Mouse (Mus musculus) liver, adult 2 months (tissue): Measurements from ENCODE around the gene Ifitm6. TPM values are rescaled to one million over a fixed set of nuclear protein-coding genes. Genes with fewer than 3 reads are reported as not detected.
A peak's percentile ranks its signal among the peaks of the same experiment; 100 is the strongest.

ENCODE experiments used
- DNase-seq: peaks from one replicate; pipeline ENCODE4 v3.0.0-alpha.2; 2011; ENCODE audit warnings: low read depth, low spot score; ENCODE audit errors: extremely low read depth
- H3K27ac ChIP-seq: fragments of 200-500 bp; replicated peaks from 2 replicates; pipeline ENCODE4 v1.5.1; 2012; ENCODE audit warnings: low read depth, mild to moderate bottlenecking, control low read depth, inconsistent platforms, low read length; ENCODE audit not compliant: insufficient read depth
- H3K27me3 ChIP-seq: fragments of 200-500 bp; 2 replicates; pipeline ENCODE4 v1.6.1; 2012; ENCODE audit warnings: mild to moderate bottlenecking, moderate library complexity, low read length, inconsistent platforms; ENCODE audit not compliant: control insufficient read depth, insufficient read depth
- H3K36me3 ChIP-seq: fragments of 200-500 bp; 2 replicates; pipeline ENCODE4 v1.6.1; 2012; ENCODE audit warnings: low read length, inconsistent platforms; ENCODE audit not compliant: control insufficient read depth, insufficient read depth
- H3K4me1 ChIP-seq: fragments of 200-500 bp; 2 replicates; pipeline ENCODE4 v1.6.1; 2011; ENCODE audit warnings: low read length; ENCODE audit not compliant: control insufficient read depth, insufficient read depth
- H3K4me3 ChIP-seq: fragments of 200-500 bp; 2 replicates; pipeline ENCODE4 v1.5.1; 2011; ENCODE audit warnings: low read depth, mild to moderate bottlenecking, control low read depth, low read length, moderate library complexity; ENCODE audit not compliant: insufficient read depth
- H3K79me2 ChIP-seq: fragments of 200-500 bp; 2 replicates; pipeline ENCODE4 v1.6.1; 2012; ENCODE audit warnings: inconsistent platforms, mild to moderate bottlenecking, low read length, moderate library complexity; ENCODE audit not compliant: control insufficient read depth, insufficient read depth
- H3K9ac ChIP-seq: fragments of 200-500 bp; 2 replicates; pipeline ENCODE4 v1.6.1; 2012; ENCODE audit warnings: low read depth, mild to moderate bottlenecking, control low read depth, inconsistent platforms, low read length
- CTCF ChIP-seq: fragments of 200-500 bp; IDR thresholded peaks from 2 replicates; pipeline ENCODE4 v1.5.1; 2011; ENCODE audit warnings: low read depth, low read length, control low read depth
- POLR2A ChIP-seq: fragments of 200-500 bp; IDR thresholded peaks from 2 replicates; pipeline ENCODE4 v1.6.1; 2011; ENCODE audit warnings: low read length, control low read depth; ENCODE audit not compliant: insufficient read depth; ENCODE audit errors: extremely low read depth
- WGBS: fragments of 180-500 bp; shearing (Covaris S2); methylation state at CpG from one replicate; pipeline ENCODE4 v1.1.7; 2018; 5-methylcytosine and 5-hydroxymethylcytosine counted together
- polyA plus RNA-seq: library from polyadenylated mRNA; depleted of rRNA; stranded (reverse); fragments of >200 nt; gene quantifications from 2 replicates; pipeline ENCODE4 v1.2.3, GENCODE M21; 2012
- total RNA-seq: library from RNA; depleted of rRNA; stranded (reverse); fragments of >200 nt; gene quantifications from 2 replicates; pipeline ENCODE4 v1.2.3, GENCODE M21; 2014

Ifitm6 gene
- total and polyA plus RNA-seq, 2 experiments = 0.83 to 1.7 TPM

DNA sequence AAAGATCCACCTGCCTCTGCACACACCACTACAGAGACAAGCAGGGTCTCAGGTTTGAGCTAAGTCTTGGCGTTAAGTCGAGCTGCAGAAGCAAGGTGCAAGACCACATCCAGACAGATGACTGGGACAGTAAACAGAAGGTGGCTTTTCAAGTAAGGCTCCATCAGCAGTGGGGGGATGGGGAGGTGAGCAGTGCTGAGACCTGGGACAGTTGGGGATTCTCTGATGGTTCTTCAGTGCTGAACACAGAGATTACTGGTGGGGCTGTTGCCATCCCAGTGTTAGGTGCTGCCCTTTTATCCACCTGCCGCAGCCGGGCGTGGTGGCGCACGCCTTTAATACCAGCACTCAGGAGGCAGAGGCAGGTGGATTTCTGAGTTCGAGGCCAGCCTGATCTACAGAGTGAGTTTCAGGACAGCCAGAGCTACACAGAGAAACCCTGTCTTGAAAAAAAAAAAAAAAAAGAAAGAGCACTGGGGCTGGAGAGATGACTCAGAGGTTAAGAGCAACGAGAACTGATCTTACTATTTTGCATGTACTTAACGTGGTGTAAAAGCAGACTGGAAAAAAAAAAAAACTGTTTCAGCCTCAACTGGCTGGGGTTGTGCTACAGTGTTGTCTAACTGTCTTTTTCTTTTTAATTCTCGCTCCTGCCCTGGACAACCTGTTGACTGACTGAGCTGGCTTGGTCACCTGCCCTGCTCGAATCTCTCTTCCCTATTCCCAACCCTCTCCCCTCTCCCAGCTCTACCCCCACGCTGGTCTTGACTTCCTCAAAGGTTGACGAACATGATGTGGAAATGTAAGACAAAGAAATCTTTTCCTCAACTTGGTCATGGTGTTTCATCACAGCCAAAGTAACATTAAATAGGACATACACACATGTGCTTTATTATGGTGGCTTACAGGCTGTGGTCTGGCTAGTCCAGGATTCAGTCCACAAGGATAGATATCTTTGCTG, 4.0 kb upstream of the Ifitm6 start:
- Histone ChIP-seq H3K79me2 (no peaks in the 10 kb centered on the region), H3K27ac (no peak overlapping the region)
- WGBS = 82% methylated on average over 14 of the region's 14 CpGs

DNA sequence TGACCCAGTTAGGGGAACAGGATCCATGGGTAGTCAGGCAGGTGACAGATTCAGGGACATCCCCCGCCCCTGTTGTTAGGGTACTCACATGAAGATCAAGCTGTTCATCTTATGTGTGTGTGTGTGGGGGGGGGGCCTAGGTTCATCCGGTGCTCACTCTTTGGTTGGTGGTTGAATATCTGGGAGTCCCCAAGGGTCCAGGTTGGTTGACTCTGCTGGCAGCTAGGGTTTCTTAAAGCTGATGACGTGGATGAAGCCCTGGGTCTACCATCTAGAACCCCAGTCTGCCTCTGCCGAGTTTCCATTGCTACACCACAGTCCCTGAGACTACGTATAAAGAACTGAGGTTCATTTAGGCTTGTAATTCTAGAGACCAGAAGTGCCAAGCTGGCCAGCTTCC, 1.3 kb upstream of the Ifitm6 start:
- no peak for TF ChIP-seq POLR2A
- no peak for TF ChIP-seq CTCF
- WGBS = 93% methylated on average over 5 of the region's 5 CpGs

More for the DNA sequence above, 4.0 kb upstream of the Ifitm6 start:
- DNase-seq = peak; percentile 15
- no peak overlapping the region for H3K4me3 ChIP-seq
- TF ChIP-seq POLR2A = no peak
- no peak for TF ChIP-seq CTCF
- H3K36me3 ChIP-seq = no peaks in the 10 kb centered on the region
- no peak overlapping the region for H3K9ac ChIP-seq
- peaks cover 6% of the 10 kb centered on the region; the same call in 1 of the 2 replicates for H3K4me1 ChIP-seq
- H3K27me3 ChIP-seq = no peaks in the 10 kb centered on the region

DNA sequence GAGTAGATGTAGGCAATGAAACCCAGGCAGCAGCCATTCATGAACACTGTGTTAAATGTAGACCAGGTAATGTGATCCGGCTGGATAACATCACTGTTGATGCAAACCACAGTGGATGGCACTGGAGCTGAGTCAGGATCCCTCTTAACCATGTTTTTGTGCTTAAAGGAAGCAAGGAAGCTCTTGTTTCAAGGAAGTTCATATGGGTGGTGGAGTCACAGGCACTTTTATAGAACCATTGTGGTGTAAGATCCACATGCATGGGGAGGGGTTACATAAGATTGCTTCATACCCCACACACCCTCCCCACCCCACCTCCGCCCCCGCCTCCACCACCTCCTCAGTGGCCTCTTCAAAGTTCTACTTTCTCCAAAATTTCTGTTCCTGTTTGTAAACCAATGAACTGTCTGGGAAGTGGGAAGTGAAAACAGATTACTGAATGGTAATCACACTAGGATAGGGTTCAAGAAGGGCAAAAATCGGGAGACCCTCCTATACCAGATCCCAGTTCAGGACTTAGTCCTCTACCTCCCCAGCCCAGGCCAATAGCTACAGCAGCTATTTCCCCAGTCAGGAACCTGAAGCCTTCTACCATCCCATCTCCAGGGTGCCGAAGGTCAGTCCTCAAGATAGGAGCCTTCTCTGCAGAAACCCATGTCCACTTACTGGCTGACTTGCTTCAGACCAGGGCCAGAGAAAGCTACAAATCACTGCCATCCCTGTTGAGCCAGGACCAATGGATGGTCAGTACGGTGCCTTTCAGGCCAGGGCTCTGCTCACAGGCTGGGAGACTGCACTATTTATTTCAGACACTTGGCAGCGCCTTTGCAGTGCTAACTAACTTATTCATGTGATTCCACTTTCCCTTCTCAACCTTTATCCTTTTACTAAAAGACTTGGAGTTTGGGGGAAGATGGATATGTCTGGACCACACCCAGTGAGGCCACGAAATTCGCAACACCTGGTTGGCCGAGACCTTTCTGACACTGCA, 722 bp downstream of the Ifitm6 start:
- Histone ChIP-seq H3K9ac (0 out of 2 replicates have a peak overlapping the region, but pooled peaks have one; percentile 4), H3K4me3 (no peak overlapping the region; the same call in 1 of the 2 replicates), H3K79me2 (no peaks in the 10 kb centered on the region), H3K36me3 (no peaks in the 10 kb centered on the region), H3K27ac (peak overlapping the region; percentile 28; the same call in 1 of the 2 replicates), H3K27me3 (no peaks in the 10 kb centered on the region), H3K4me1 (peaks cover 5% of the 10 kb centered on the region; the same call in 1 of the 2 replicates)
- peak; percentile 38 for DNase-seq
- no peak for TF ChIP-seq POLR2A
- TF ChIP-seq CTCF = no peak
- 86% methylated on average over 10 of the region's 10 CpGs for WGBS

More for the DNA sequence above, 1.3 kb upstream of the Ifitm6 start:
- no peak for DNase-seq
- Histone ChIP-seq H3K4me3 (no peak overlapping the region), H3K27me3 (no peaks in the 10 kb centered on the region), H3K9ac (no peak overlapping the region), H3K36me3 (no peaks in the 10 kb centered on the region), H3K79me2 (no peaks in the 10 kb centered on the region), H3K4me1 (no peaks in the 10 kb centered on the region), H3K27ac (no peak overlapping the region)

DNA sequence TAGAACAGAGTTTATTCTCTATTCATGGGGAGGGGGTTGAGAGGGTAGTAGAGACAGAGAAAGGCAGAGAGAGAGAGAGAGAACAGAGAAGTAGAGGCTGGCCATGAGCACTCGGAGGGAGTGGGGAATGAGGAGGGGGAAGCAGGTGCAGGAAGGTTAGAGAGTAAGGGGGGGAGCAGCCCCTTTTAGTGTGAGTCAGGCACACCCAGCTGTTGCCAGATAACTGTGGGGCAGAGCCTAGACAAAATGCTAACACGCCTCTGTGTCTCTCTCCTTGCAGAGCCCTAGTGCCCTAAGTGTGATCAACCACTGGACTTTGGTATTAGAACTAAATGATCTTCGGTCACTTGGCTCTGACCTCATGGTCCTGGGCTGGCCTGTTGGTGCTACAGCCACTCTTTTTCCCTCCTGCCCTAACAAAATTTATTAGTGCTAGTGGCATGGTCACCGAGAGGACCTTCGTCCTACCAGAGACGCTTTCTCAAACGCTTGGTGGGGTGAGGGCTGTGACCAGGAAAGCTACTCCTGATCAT, 6.4 kb downstream of the Ifitm6 start:
- Histone ChIP-seq H3K4me1 (peaks cover 20% of the 10 kb centered on the region), H3K27ac (peak overlapping the region; percentile 92), H3K79me2 (peaks cover 3% of the 10 kb centered on the region; the same call in 1 of the 2 replicates), H3K9ac (peak overlapping the region; percentile 60), H3K4me3 (peak overlapping the region; percentile 80; the same call in 1 of the 2 replicates), H3K36me3 (no peaks in the 10 kb centered on the region), H3K27me3 (no peaks in the 10 kb centered on the region)
- DNase-seq = peak; percentile 94
- TF ChIP-seq POLR2A (no peak), CTCF (no peak)
- WGBS = 36% methylated on average over 7 of the region's 7 CpGs

DNA sequence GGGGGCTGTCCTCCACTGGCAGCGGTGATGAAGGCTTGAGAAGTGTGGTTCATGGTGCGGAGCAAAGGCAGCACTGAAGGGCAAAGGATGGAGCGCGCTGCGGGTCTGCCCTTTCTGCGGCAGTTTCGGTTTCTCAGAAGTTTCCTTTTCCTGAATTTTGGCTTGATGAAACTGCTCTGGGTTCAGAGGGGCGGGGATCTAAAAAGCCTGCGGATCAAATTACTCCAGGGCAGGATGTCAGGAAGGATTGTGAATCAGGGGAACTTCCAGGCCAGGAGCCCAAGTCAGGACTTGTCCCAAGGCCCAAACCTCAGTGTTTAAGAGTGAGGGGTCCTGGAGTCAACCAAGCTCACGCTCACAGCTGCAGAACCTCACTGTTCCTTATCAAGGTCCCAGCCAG, 7.1 kb downstream of the Ifitm6 start, which contains the start of gene Ifitm3:
Gene Ifitm3, minus strand, starts transcription at position 178 of the 400 bp plus-strand sequence.
- Histone ChIP-seq H3K79me2 (peaks cover 3% of the 10 kb centered on the region; the same call in 1 of the 2 replicates), H3K9ac (peak within 1 kb of the TSS; percentile 89), H3K4me3 (peak within 1 kb of the TSS; percentile 80), H3K27ac (peak within 1 kb of the TSS; percentile 92), H3K27me3 (no peaks in the 10 kb centered on the region), H3K4me1 (peaks cover 20% of the 10 kb centered on the region), H3K36me3 (no peaks in the 10 kb centered on the region)
- TF ChIP-seq CTCF = no peak
- TF ChIP-seq POLR2A = peak; percentile 89
- 2% methylated on average over 10 of the region's 10 CpGs for WGBS
- DNase-seq = peak; percentile 89
